Mouse (Mus musculus) layer of hippocampus, adult 11-12 months (tissue): ENCODE data around the gene Shld2.

Experiments used
- DNase-seq: peaks from one replicate; pipeline ENCODE4 v3.0.0; 2022; ENCODE audit warnings: low spot score

The Shld2 gene

DNA sequence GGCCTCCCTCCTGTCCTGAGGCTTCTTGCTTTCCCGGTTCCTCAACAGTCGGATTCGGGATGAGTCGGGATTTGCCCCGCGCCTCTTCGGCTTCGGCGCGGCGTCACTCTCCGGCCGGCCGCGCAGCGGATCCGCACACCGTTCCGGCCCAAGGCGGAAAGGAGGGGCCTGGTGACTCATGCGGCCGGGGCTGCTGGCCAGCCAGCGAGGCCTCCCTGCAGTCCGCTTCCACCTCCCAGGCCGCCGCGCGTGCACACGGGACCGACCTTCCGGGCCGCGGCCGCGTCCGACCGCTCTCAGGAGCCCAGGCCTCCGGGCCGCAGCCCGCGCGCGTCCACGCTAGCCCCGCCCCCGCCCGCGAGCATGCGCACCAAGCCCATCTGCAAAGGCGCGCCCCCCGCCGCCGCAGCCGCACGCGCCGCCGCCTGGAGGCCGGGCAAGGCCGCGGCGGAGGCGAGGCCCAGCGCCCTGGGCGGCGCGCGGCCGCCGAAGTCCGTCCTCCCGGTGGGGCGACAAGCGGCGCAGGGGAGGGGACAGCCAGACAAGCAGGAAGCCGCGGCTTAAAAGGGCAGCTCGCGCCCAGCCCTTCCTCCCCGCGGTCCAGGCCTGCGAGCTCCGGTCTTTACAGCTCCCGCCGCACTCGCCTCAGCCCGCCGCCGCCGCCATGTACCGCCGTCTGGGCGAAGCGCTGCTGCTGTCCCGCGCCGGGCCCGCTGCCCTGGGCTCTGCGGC, at the start of gene Shld2, which contains the start of gene Glud1:
Gene Shld2 (minus strand): TSS at position 260 of the 732 bp plus-strand sequence.
Gene Glud1 (plus strand): TSS at position 494 of the 732 bp plus-strand sequence.
- DNase-seq = peak; percentile 93

- no peak for DNase-seq
Measured at GRCm38 (mm10) chr14:34359676-34360244, 49.5 kb upstream of the Shld2 start.

GRCm38 (mm10) chr14:34357671-34358455, 47.6 kb upstream of the Shld2 start:
- peak; percentile 25 for DNase-seq

DNA sequence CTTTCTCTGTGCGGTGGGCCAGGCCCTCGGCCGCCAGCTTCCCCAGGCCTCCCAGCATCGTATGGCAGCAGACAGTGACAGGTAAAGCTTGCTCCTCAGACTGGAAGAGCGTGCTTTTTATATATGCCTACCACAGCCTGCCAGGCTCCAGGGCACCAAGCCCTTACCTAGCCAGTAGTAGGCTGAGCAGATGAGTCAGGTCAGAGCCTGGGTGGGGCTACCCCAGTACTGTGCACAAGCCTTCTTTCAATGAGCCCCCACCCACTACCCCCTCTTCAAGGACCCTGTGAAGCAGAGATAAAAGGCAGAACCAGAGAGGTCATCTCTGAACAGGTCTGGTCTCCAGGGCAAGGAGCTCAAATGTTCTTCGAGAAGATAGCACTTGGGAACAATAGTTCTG, 45.0 kb upstream of the Shld2 start, which contains the start of gene Fam25c:
Gene Fam25c (minus strand): TSS at position 133 of the 400 bp plus-strand sequence.
- DNase-seq = no peak

DNA sequence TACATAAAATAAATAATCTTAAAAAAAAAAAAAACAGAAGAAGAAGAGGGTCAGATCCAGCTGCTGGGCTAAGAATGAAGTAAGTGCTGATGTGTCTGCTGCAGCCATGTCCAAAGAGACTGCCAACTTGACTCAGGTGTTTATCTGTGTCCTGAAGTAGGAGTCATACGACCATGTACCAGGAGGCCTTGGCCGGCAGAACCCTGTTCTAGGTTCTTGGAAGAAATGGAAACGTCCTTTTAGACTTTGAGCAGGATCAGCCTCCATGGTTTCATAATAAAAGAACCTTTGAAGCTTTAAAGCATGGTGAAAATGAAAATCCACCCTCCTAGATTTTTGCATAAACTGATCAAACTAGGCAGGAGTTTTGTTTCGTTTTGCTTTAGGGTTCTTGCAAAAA, 44.2 kb upstream of the Shld2 start:
- no peak for DNase-seq

- DNase-seq = no peak
Measured at GRCm38 (mm10) chr14:34353326-34353725, 43.0 kb upstream of the Shld2 start.

- no peak for DNase-seq
Measured at GRCm38 (mm10) chr14:34352523-34352922, 42.2 kb upstream of the Shld2 start.

- no peak for DNase-seq
Measured at GRCm38 (mm10) chr14:34351660-34352059, 41.4 kb upstream of the Shld2 start.

GRCm38 (mm10) chr14:34349007-34349406, 38.7 kb upstream of the Shld2 start:
- DNase-seq = no peak

DNA sequence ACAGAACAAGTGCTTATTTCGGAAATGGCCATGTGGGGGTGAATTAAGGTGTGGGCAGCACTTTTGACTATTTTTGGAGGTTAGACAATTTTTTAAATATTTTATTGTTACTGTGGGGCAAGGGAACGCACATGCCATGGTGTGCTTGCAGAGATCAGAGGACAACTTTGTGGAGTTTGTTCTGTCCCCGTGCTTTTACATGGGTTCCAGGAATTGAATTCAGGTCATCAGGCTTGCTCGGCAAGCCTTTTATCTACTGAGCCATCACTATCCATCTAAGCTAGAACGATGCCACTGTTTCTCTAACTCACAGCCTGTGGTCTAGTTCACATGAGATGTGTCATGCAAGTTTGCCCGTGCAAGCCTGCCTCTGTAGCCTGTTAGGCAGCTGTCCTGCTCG, 38.0 kb upstream of the Shld2 start:
- no peak for DNase-seq

- no peak for DNase-seq
Measured at GRCm38 (mm10) chr14:34347084-34347483, 36.8 kb upstream of the Shld2 start.

DNA sequence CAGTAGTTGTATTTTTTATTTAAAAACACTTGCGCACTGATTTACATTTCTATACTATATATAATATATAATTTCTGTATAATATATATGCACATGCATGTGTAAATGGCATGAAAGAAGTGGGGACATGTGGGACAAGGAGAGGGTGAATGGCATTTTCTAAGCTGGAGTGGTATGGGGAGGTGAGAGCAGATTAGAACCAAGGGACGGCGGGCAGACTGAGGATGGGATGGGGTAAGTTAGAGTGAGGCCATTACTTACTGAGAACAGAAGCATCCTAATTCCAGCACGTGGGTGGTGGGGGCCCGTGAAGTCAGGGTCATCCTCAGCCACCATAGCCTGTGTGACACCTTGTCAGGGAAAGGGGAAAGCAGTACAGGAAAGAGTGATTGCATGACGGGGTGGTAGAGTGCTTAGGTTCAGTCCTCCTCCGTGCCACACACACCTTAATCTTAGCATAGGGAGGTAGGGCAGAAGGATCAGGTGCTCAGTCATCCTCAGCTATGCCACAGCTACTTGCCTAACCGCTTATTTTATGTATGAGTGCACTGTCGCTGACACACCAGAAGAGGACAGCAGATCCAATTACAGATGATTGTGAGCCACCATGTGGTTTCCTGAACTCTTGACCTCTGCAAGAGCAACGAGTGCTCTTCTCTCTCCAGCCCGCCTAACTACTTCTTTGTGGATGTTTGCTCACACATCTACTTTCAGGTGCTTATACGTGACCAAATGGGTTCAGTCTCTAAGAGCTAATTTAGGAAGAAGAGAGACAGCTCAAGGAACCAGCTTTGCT, 35.7 kb upstream of the Shld2 start:
- DNase-seq = no peak

GRCm38 (mm10) chr14:34344361-34344760, 34.1 kb upstream of the Shld2 start:
- no peak for DNase-seq

- no peak for DNase-seq
Measured at GRCm38 (mm10) chr14:34343078-34343477, 32.8 kb upstream of the Shld2 start.

GRCm38 (mm10) chr14:34341993-34342392, 31.7 kb upstream of the Shld2 start:
- no peak for DNase-seq

DNA sequence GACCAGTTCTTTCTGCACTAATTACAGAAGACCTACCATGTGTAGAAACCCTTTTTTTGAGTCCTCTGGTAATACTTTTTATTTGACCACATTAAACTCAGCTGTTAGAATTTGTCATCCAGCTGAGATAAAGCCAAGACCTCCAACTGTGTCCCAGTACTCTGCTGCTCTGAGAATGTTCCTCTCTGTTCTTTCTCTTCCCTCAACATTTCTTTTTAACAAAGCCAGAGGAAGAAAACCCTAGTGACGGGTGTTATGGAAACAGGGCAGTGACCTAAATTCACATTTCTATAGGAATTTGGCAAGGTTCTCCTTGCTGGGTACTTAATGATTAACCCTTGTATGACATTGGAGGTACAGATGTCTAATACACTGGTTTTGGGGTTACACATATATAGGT, 29.2 kb upstream of the Shld2 start:
- DNase-seq = no peak

DNA sequence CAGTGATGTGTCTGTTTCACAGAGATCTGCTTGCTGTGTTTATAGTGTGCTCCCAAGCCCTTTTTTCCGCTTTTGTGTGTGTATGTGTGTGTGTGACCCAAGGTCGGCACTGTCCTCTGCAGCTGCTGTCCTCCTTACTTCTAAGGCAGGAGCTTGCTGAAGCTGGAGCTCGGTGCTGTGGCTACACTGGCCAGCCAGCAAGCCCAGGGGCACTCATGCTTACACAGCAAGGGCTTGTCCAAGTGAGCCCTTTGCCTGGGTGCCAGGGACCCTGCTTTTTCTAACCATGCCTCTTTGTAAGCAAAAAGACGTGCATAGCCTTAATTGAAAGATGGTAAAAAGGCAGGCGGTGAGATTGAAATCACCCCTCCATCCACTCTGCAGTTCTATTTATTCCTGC, 22.2 kb upstream of the Shld2 start:
- DNase-seq = peak; percentile 54

DNA sequence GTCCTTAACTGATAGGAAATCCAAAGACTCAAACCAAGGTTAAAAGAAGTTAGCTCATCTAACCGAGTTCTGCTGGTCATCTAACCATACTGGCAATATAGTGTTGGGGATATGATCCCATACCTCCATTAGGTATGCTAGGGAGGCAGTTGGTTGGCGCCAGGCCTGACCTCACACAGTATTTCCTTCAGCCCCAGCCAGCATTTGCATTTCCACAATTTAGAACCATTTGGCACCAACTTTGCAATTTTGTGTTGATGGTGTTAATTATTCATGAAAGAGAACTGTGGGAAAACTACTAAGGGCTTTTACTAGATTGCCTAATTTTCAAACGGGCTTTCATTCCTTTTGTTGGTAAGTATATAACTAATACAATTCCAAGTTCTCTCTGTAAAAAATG, 21.6 kb upstream of the Shld2 start:
- DNase-seq = peak; percentile 50

DNA sequence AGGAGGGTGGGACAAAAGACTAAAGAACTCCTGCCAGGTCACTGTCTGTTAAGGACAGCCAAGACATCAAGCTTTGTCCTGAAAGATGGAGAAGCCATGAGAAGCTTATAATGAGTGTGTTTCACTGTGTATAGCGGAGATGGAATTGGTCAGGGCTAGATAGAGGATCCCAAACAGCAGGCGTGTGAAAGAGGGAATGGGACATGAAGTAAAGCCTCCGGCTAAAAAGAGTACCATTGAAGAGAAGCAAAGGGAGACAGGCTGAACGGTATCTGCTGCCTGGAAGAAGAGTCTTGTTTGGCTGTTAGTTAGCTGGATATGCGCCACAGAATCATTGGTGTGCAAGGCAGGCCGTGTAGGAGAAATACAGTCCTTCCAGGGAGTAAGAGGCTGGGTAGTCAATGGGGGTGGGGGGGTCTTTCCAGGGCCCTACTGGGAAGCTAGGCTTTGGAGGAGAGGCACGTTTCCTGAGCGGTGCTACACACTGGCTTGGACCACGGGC, 20.4 kb upstream of the Shld2 start:
- no peak for DNase-seq

DNA sequence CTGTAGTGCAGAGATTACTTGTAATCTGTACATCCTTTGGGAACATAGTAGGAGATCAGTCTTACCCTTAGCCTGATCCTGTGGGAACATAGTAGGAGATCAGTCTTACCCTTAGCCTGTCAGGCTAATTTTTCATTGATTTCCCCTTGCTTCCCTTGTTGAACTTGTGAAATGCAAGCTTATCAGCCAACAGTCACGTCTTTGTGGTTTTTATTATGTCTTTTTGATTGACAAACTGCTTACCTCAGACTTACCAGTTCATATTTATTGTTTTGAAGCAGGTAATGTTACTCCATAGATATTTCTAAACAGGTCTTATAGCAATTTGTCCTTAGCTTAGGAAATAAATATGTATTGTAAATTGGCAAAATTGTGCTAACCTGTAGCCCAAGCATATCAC, 17.3 kb upstream of the Shld2 start:
- no peak for DNase-seq

DNA sequence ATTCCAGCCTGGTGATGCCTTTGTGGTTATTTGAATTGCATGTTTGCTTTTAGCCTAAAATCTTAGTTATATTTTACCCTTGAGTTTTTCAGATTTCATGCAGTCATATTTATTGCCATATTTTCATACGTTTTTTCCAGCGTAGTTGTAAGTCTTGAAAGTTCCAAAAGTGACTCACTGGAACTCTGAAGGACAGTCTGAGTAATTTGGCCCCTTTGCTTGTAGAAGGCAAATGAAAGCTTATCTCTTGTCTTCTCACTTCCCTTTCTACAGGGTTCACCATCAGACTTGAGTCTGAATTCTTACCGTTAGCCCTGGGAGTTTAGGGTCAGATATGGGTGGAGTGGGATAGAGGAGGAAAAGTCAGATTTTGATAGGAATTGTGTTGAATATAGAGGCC, 16.3 kb upstream of the Shld2 start:
- no peak for DNase-seq

GRCm38 (mm10) chr14:34323576-34324085, 13.3 kb upstream of the Shld2 start:
- no peak for DNase-seq
